Mouse (Mus musculus) heart, embryonic 10.5 days (tissue): ENCODE results near the gene Pvr. TPM values are rescaled to one million over a fixed set of nuclear protein-coding genes. Genes with fewer than 3 reads are reported as not detected.

Experiments used
- DNase-seq: peaks from one replicate; pipeline ENCODE4 v3.0.0-alpha.2; 2017; ENCODE audit warnings: low spot score
- H3K27ac ChIP-seq: fragments of 300-500 bp; sonication (generic); 2 replicates; pipeline ENCODE4 v1.5.1; 2016; ENCODE audit warnings: mild to moderate bottlenecking
- H3K27me3 ChIP-seq: fragments of 300-500 bp; sonication (generic); 2 replicates; pipeline ENCODE4 v1.6.1; 2016; ENCODE audit warnings: mild to moderate bottlenecking; ENCODE audit not compliant: poor library complexity, insufficient read depth, severe bottlenecking
- H3K36me3 ChIP-seq: fragments of 300-500 bp; sonication (generic); 2 replicates; pipeline ENCODE4 v1.6.1; 2016; ENCODE audit warnings: mild to moderate bottlenecking, moderate library complexity
- H3K4me1 ChIP-seq: fragments of 300-500 bp; sonication (generic); 2 replicates; pipeline ENCODE4 v1.6.1; 2016; ENCODE audit warnings: mild to moderate bottlenecking
- H3K4me3 ChIP-seq: fragments of 300-500 bp; sonication (generic); 2 replicates; pipeline ENCODE4 v1.5.1; 2016; ENCODE audit warnings: mild to moderate bottlenecking, moderate library complexity
- H3K9me3 ChIP-seq: fragments of 300-500 bp; sonication (generic); 2 replicates; pipeline ENCODE4 v1.6.1; 2016; ENCODE audit warnings: mild to moderate bottlenecking, moderate library complexity
- WGBS: fragments of 180-500 bp; shearing (Covaris S2); methylation state at CpG from one replicate; pipeline ENCODE4 v1.1.7; 2016; 5-methylcytosine and 5-hydroxymethylcytosine counted together
- polyA plus RNA-seq: library from polyadenylated mRNA; unstranded; fragments of >200 nt; fragmentation: Nextera tagmentation; extraction: Ambion mirVana; gene quantifications from 2 replicates; pipeline ENCODE4 v1.2.1, GENCODE M21; 2016

The Pvr gene
- polyA plus RNA-seq, 1 experiment from 2014 or later = 12.9 TPM

DNA sequence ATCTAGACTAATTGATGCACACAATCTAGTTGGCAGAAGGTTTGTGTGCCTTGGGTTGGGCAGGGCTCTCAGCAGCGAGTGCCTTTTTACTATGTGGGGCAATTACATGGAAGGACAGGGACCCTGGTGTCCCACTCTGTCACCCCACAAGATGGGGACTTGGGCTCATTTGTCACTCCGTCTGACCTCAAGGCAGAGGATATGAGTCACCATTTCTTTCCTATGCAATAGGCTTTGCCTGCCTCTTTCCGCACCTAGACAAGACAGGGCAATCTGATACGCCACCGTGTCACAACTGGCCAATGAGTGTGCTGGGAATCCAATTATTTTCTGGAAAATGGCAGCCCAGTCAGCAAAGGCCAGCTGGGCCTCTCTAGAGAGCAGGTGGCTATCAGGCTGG is 65.3 kb downstream of the Pvr start:
- no peaks in the 10 kb centered on the region for H3K36me3 ChIP-seq
- H3K27ac ChIP-seq = no peak overlapping the region
- no peak overlapping the region for H3K4me3 ChIP-seq
- 74% methylated on average over 5 of the region's 5 CpGs for WGBS
- H3K27me3 ChIP-seq = peaks cover 63% of the 10 kb centered on the region
- H3K9me3 ChIP-seq = peaks cover 2% of the 10 kb centered on the region; the same call in 1 of the 2 replicates
- no peak for DNase-seq
- H3K4me1 ChIP-seq = peaks cover 5% of the 10 kb centered on the region

Other genes with a start within 250 kb of the Pvr start
- gene Apoc2, start 243.2 kb downstream of the Pvr start, polyA plus RNA-seq = 10.8 TPM in 1 of 2 replicates, not detected in the other
- gene Gm44805, start 239.7 kb downstream of the Pvr start, polyA plus RNA-seq = 0.46 TPM in 1 of 2 replicates, not detected in the other
- gene Apoc4, start 239.7 kb downstream of the Pvr start, polyA plus RNA-seq = 0.65 TPM in 1 of 2 replicates, not detected in the other
- gene Apoc1, start 228.5 kb downstream of the Pvr start, polyA plus RNA-seq = 5.4 and 19.9 TPM in 2 replicates
- 326 and 523 TPM in 2 replicates for gene Apoe, start 222.0 kb downstream of the Pvr start, polyA plus RNA-seq
- 237 and 260 TPM in 2 replicates for gene Tomm40, start 205.7 kb downstream of the Pvr start, polyA plus RNA-seq
- 130 and 138 TPM in 2 replicates for gene Nectin2, start 170.7 kb downstream of the Pvr start, polyA plus RNA-seq
- 140 and 193 TPM in 2 replicates for gene Bcam, start 150.1 kb downstream of the Pvr start, polyA plus RNA-seq
- 1.1 and 1.2 TPM in 2 replicates for gene Cblc, start 124.4 kb downstream of the Pvr start, polyA plus RNA-seq
- gene Bcl3, start 98.4 kb downstream of the Pvr start, polyA plus RNA-seq = 1.3 and 2.7 TPM in 2 replicates
- not detected in 2 replicates for gene Gm19345, start 69.2 kb downstream of the Pvr start, polyA plus RNA-seq
- 0.09 TPM in 1 of 2 replicates, not detected in the other for gene Ceacam16, start 59.9 kb downstream of the Pvr start, polyA plus RNA-seq
- not detected in 2 replicates for gene Ceacam19, start 33.2 kb downstream of the Pvr start, polyA plus RNA-seq
- 1.3 and 2.1 TPM in 2 replicates for gene Igsf23, start 29.6 kb upstream of the Pvr start, polyA plus RNA-seq
- not detected in 2 replicates for gene Ceacam20, start 44.3 kb upstream of the Pvr start, polyA plus RNA-seq
- 0.05 TPM in 1 of 2 replicates, not detected in the other for gene Nlrp9b, start 70.3 kb upstream of the Pvr start, polyA plus RNA-seq
- not detected in 2 replicates for gene Vmn1r91, start 178.5 kb upstream of the Pvr start, polyA plus RNA-seq
- gene Gm16442, start 201.4 kb upstream of the Pvr start, polyA plus RNA-seq = not detected in 2 replicates
- gene Vmn1r93, start 217.9 kb upstream of the Pvr start, polyA plus RNA-seq = not detected in 2 replicates
- not detected in 2 replicates for gene Vmn1r94, start 247.2 kb upstream of the Pvr start, polyA plus RNA-seq